Mouse (Mus musculus): ENCODE data around the gene Amer2. TPM values are rescaled to one million over a fixed set of nuclear protein-coding genes. Genes with fewer than 3 reads are reported as not detected.

Amer2 gene
- total RNA-seq, 2 experiments from 2014 or later, result 36.2 to 38.0 TPM

- intact Hi-C loops (cut with DNase I), result no loop called here
- DNase-seq (ENCODE audit: low spot score in 2 of 2), result no peak
Measured at GRCm38 (mm10) chr14:60431515-60431914, 58.5 kb downstream of the Amer2 start.

DNA sequence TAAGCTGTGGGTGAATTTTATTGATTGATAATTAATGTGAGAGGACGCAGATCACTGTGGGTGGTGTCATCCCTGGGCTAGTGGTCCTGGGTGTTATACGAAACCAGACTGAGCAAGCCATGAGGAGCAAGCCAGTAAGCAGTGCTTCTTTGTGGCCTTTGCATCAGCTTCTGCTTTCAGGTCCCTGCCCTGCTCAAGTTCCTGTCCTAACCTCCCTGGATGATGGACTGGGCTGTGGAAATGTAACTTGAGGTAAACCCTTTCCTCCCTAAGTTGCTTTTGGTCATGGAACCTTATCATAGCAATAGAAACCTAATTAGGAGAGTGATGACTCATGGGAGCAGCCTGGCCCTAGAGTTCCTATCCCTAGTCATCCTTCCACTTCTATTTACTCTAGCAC, 59.1 kb downstream of the Amer2 start:
- intact Hi-C loops (cut with DNase I), result no loop called here

GRCm38 (mm10) chr14:60435515-60435914, 62.5 kb downstream of the Amer2 start:
- intact Hi-C loops (cut with DNase I), result no loop called here

More for the DNA sequence above, 59.1 kb downstream of the Amer2 start:
- no peak for DNase-seq (ENCODE audit: low spot score in 2 of 2)

DNA sequence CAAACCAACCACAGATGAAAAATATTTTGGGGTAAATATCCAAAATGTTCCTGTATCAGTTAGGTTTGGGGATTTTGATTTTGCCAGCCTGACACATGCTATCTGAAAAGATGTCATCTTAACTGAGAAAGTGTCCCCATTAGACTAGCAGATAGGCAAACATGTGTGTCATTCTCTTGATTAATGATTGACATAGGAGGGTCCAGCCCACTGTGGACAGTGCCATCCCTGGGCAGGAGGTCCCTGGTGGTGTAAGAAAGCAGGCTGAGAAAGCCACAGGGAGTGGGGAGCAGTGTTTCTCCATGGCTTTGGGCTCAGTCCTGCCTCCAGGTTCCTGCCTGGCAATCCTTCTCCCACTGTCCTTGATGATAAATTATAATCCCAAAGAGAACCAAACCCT, 63.3 kb downstream of the Amer2 start:
- DNase-seq (ENCODE audit: low spot score in 2 of 2), result no peak
- intact Hi-C loops (cut with DNase I), result no loop called here

More at GRCm38 (mm10) chr14:60435515-60435914, 62.5 kb downstream of the Amer2 start:
- no peak for DNase-seq (ENCODE audit: low spot score in 2 of 2)

Other genes with a start within 250 kb of the Amer2 start
- 10 to 100 TPM; 79.0 to 85.3 TPM for gene Atp8a2, start 176.1 kb upstream of the Amer2 start, total RNA-seq (2021)
- gene Nupl1, start 121.8 kb upstream of the Amer2 start, total RNA-seq (2021), result under 1 TPM in 1 of 2 experiments, not detected in 1; 0.20 TPM
- 10 to 100 TPM; 90.9 to 93.1 TPM for gene Gm49336, start 121.8 kb upstream of the Amer2 start, total RNA-seq (2021)
- gene Mtmr6, start 108.0 kb upstream of the Amer2 start, total RNA-seq (2021), result 100 to 1,000 TPM; 101 to 113 TPM

Data from left cerebral cortex, postnatal 14 days (tissue).